Mouse (Mus musculus) kidney, postnatal 36 days (tissue): ENCODE results near the gene Msh4.
A peak's percentile ranks its signal among the peaks of the same experiment; 100 is the strongest.
"Not testable (repeated sequence)": the region's sequence is repeated elsewhere in the genome, so short reads cannot be mapped to it uniquely, and the experiment has no call there.

ENCODE experiments used
- DNase-seq, 2 experiments: peaks; one replicate each; pipeline ENCODE4 v3.0.0; 2021 to 2022; ENCODE audit warnings: mixed read lengths in 2 of 2

The Msh4 gene

GRCm38 (mm10) chr3:153911197-153911881, 5.4 kb upstream of the Msh4 start:
- DNase-seq = peak; percentile 31 to 62

- DNase-seq = no peak
Observed at GRCm38 (mm10) chr3:153910489-153910888, 4.6 kb upstream of the Msh4 start.

GRCm38 (mm10) chr3:153908919-153909318, 3.0 kb upstream of the Msh4 start:
- DNase-seq = no peak

- DNase-seq = peak in 1 of 2 experiments; percentile 37
Observed at GRCm38 (mm10) chr3:153905251-153906135, 445 bp downstream of the Msh4 start.

- DNase-seq = peak; percentile 78 to 84
Observed at GRCm38 (mm10) chr3:153904586-153904985, 1.4 kb downstream of the Msh4 start.

GRCm38 (mm10) chr3:153902595-153902994, 3.3 kb downstream of the Msh4 start:
- DNase-seq = no peak

GRCm38 (mm10) chr3:153901904-153902303, 4.0 kb downstream of the Msh4 start:
- no peak for DNase-seq

GRCm38 (mm10) chr3:153897216-153897615, 8.7 kb downstream of the Msh4 start:
- no peak for DNase-seq

GRCm38 (mm10) chr3:153895454-153895853, 10.5 kb downstream of the Msh4 start:
- no peak for DNase-seq

- no peak for DNase-seq
Observed at GRCm38 (mm10) chr3:153889188-153889781, 16.7 kb downstream of the Msh4 start.

- no peak for DNase-seq
Observed at GRCm38 (mm10) chr3:153888141-153888540, 17.8 kb downstream of the Msh4 start.

- DNase-seq = peak in 1 of 2 experiments; percentile 35
Observed at GRCm38 (mm10) chr3:153886296-153886695, 19.6 kb downstream of the Msh4 start.

- DNase-seq = peak; percentile 67 to 76
Observed at GRCm38 (mm10) chr3:153871396-153871795, 34.5 kb downstream of the Msh4 start.

GRCm38 (mm10) chr3:153867149-153868136, 38.5 kb downstream of the Msh4 start:
- DNase-seq = no peak

GRCm38 (mm10) chr3:153864636-153865429, 41.1 kb downstream of the Msh4 start:
- DNase-seq = no peak

GRCm38 (mm10) chr3:153863816-153864215, 42.1 kb downstream of the Msh4 start:
- DNase-seq = no peak

GRCm38 (mm10) chr3:153860392-153860791, 45.5 kb downstream of the Msh4 start:
- not testable (repeated sequence) for DNase-seq

- DNase-seq = no peak
Observed at GRCm38 (mm10) chr3:153858350-153859001, 47.5 kb downstream of the Msh4 start.

- no peak for DNase-seq
Observed at GRCm38 (mm10) chr3:153852266-153852665, 53.7 kb downstream of the Msh4 start.

GRCm38 (mm10) chr3:153850759-153851158, 55.2 kb downstream of the Msh4 start:
- no peak for DNase-seq
